Mouse (Mus musculus) cerebellum, adult 11-12 months (tissue): ENCODE results near the gene Yap1.

Experiments used
- DNase-seq: peaks from one replicate; pipeline ENCODE4 v3.0.0; 2022

The Yap1 gene

GRCm38 (mm10) chr9:7967980-7968379, 36.4 kb downstream of the Yap1 start:
- no peak for DNase-seq

GRCm38 (mm10) chr9:7965590-7965989, 38.8 kb downstream of the Yap1 start:
- no peak for DNase-seq

GRCm38 (mm10) chr9:7963867-7964266, 40.5 kb downstream of the Yap1 start:
- no peak for DNase-seq

- no peak for DNase-seq
These were observed 41.5 kb downstream of the Yap1 start for GRCm38 (mm10) chr9:7962915-7963314.

DNA sequence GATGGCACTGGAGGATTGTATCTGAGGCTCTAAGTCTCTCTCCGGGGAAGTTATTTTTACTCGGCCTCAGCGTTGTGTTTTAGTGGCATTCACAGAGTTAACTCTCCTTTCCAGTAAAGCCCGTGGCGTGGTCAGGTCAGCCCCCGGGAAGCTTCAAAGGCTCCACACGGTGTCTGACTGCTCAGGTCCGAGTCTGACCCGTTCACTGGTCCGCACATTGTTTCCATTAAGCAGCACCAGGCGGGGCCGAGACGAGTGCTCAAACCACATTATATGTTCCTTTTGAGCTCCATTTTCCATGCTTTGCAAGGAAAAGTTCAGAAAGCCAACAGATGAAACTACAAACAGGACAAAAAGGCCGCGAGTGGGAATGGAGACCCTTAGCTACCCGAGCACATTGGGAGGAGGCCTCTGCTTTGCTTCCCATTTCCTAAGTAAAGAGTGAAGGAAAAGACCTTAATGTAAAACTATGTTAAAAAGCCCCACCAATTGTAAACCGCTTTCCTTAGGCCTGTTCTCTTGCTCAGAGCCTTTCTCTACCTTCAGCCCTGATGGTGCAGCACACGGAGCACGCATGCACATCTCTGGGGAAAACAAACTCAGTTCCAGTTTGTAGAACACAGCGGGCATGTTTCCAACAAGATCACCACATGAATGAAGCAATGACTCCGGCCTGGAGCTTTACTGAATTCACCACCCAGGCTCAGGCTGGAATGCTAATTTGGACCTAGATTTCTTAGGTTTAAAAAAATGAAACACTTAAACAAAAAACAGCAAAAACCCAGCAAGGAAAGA, 42.8 kb downstream of the Yap1 start:
- no peak for DNase-seq

DNA sequence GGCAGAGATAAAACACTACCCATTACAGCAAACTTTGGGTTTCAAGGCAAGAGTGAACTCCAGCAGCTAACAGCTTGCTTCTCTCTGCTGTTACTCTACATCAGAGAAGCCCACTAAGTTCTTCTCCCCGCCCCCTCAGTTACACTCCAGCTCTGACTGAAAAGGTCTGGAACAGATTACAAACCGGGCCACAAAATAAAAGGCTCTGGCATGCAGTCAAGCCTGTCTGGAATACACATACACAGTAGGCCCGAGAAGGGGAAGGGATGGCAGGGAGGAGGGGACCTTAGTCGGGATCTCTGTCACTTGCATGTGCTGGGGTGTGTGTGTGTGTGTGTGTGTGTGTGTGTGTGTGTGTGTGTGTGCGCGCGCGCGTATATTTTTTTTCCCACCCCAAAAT, 44.0 kb downstream of the Yap1 start:
- peak; percentile 13 for DNase-seq

GRCm38 (mm10) chr9:7959301-7959700, 45.1 kb downstream of the Yap1 start:
- no peak for DNase-seq

DNA sequence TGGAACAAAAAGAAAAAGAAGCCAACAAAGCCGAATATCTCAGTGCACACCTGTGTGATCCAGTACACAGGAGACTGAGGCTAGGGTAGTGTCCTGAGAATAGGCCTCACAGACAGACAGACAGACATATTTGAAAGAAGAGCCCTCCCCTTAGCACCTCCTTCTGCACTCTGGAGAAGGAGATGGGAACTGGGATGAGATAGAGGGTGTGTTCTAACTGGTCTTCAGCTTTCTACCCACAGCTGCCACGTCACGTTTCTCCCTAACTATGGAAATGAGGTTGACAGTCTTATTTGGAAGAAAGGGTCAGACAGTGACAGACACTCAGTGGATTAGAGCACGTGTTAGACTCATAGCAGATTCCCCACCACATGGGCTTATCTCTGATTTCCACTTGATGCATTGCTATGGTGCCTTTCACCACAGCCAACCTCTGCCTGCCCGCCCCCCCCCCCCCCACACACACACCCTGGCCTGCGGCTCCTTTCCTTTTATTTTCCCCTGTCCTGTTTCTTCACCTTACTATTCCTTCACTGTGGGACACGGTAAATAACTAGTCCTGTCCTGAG, 46.3 kb downstream of the Yap1 start:
- DNase-seq: no peak

GRCm38 (mm10) chr9:7957407-7957806, 47.0 kb downstream of the Yap1 start:
- peak; percentile 27 for DNase-seq

DNA sequence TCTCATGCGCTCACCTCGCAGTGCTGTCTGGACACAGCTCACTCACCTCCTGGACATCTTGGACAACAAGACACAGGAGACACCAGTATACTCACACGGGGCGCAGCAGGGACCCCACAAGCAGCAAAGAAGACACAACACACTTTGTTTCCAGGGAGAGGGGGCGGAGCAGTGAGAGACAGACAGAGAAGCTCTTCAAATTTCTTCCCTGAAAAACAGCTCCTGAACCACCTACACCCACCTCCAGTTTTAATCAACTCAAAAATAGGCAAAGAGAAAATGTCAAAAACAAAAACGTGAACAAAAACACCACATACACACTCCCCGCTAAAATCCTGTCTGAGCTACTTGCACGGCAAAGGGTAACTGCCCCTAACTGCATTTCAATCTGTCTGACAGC, 48.0 kb downstream of the Yap1 start:
- no peak for DNase-seq

DNA sequence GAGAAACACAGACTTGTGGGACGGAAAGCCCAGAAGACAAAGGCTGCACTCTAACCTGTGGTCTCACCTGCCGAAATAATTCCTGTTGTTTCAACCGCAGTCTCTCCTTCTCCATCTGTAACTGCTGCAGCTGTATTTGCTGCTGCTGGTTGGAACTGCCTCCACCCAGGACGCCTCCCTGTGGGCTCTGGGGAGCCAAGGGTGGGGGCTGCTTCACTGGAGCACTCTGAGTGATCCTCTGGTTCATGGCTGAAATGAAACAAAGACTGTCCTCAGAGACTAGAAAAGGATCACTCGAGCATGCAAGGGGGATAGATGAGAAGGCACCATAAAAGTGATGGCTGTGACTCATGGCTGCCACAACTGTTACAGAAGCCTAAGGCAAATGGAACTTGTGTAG, 51.5 kb downstream of the Yap1 start:
- DNase-seq: no peak

- no peak for DNase-seq
These were observed 54.2 kb downstream of the Yap1 start for GRCm38 (mm10) chr9:7950211-7950644.

DNA sequence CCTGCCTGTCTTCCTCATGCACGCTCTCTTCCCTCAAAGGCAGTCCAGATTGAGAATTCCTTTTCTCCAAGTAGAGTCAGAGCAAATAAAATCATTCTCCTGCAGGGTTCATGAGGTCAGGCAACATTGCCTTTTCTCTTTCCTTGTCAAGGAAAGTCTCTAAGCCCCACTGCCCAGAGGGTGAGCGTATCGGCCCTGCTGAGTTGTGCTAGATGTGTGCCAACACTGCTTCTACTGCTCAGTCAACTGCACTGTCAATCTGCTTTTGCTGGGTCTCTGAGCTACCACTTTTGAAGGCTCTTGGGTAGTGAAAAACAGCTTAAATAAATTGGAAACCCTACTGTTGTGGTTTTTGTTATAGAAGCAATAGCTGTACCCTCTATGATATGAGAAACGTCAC, 56.5 kb downstream of the Yap1 start:
- DNase-seq: no peak

DNA sequence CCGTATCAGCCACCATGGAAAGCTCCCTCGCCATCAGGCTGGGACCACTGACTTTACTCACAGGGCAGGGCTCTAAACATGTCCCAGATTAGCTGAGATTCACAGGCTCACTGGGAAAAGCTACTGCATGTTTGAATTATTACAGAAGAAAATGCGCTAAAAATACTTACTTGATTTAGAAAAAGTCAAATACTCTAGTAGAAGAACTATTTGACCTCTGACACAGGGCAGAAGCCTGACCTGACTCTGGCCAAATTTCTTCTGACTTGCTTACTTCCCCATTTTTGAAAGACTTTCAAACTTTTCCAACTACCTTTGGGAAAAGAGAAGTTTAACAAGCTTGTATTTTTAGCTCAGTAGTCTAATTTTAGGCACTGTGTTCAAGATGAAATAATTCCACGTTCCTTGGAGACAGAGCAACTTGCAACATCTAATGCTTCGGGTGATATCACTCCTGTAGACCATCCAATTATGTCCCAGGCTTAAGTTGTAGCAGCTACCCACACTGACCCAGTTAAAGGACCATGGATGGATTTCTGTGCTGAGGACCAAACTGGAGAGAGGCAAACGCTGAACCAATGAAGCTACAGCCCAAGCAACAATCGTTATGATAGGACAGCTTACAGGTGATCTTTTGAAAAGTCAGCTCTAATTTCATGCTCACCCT, 60.5 kb downstream of the Yap1 start:
- no peak for DNase-seq

DNA sequence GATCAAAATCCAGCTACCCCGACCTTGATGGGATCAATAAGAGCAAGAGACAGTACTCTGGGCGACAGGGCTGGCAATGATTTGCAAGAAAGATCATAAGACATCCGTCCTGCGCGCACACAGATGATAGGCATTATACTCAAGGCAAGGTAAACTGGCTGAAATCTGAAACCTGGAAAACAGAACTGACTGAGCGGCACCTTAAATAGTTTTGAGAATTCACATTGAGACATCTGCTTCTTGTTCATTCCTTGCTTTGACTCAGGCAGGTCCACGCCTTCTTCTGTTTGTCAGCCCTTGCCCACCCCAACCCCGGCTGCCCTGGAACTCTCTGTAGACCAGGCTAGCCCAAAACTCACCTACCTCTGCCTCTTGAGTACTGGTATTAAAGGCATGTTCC, 61.7 kb downstream of the Yap1 start:
- no peak for DNase-seq

GRCm38 (mm10) chr9:7940075-7940474, 64.3 kb downstream of the Yap1 start:
- DNase-seq: no peak

- peak; percentile 16 for DNase-seq
These were observed 70.0 kb downstream of the Yap1 start for GRCm38 (mm10) chr9:7934419-7934818.

- no peak for DNase-seq
These were observed 74.8 kb downstream of the Yap1 start for GRCm38 (mm10) chr9:7929552-7929951.

- DNase-seq: no peak
These were observed 75.5 kb downstream of the Yap1 start for GRCm38 (mm10) chr9:7928866-7929265.

GRCm38 (mm10) chr9:7928207-7928793, 76.1 kb downstream of the Yap1 start:
- DNase-seq: no peak

DNA sequence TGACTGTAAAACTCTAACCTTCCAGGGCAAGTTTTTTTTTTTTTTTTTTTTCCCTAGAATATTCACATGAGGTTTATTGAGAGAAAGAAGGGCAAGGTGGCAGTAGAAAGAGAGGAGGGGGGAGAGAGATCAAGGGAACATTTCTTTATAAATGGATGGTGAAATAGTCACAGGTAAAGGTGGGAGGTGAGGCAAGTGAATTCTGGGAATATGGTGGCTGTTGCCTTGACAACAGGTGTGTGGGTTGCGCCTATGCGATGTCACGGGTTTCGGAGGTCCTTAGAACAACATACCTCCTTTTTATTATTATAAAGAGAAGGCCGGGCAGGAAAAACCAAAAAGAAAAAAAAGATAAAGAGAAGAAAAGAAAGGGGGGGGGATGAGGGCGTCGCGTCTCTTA, 89.5 kb downstream of the Yap1 start:
- DNase-seq: no peak

DNA sequence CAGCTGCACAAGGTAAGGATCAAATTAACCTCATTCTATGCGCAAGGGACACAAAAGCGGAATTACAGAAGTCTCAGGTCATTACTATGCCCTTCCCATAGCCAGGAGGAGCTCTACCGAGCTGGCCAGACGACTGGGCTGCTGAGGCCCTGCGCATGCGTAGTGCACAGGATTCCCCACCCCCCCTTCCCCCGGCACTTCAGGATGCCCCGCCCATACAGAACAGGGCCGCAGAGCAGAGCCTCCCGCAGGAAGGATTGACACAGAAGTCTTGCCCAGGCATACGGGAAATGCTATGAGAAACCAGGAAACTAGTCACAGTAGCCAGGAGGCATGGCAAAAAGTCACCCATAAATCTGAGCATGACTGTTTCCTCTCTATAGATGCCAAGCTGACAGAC, 89.9 kb downstream of the Yap1 start:
- peak; percentile 6 for DNase-seq

GRCm38 (mm10) chr9:7913953-7914352, 90.4 kb downstream of the Yap1 start:
- no peak for DNase-seq
